Mouse (Mus musculus) fibroblast of lung, adult 2 months (primary cell): ENCODE measurements around the gene Cobl.

ENCODE experiments used
- DNase-seq: peaks from one replicate; pipeline ENCODE4 v3.0.0-alpha.2; 2011; ENCODE audit warnings: low read depth

Cobl gene

DNA sequence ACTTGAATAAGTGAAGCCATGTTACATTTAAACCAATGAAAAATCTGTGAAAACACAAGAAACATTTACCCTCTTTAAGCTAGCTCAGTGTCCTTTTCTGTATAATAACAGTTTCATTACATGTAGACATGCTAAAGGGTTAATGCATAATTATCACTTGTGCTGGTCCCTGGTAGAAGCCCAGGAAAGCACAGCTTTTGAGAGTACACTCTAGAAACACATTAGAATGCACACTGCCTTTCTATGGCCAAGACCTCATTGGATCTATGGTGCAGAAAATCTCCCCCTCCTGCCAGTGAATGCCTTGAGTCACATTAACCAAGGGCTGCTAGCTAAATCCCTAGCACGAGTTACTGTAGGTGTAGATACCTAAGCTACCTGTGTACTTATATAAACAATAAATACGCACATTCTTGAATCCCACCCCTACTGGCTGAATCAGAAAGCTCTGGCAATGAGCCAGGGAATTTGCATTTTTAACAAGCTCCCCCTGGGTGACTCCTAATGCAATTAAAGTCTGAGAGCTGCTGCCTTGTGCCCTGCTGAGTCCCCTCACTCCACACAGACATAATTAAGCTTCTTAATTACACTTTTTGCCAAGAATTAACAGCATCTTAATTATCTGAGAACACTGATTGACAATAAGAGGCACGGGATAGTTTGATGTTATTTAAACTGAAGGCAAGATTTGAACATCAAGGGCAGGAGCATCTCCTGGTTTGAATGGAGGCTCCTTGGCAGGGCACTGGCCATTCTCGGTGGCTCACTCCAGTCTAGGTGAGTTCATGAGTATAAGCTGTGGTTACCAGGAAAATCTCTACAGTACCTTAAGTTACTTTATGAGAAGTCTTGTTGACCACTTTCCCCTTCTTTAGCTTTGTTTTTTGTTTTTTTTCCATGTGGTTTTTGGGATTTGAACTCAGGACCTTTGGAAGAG lies 244.9 kb downstream of the Cobl start:
- DNase-seq, result no peak

DNA sequence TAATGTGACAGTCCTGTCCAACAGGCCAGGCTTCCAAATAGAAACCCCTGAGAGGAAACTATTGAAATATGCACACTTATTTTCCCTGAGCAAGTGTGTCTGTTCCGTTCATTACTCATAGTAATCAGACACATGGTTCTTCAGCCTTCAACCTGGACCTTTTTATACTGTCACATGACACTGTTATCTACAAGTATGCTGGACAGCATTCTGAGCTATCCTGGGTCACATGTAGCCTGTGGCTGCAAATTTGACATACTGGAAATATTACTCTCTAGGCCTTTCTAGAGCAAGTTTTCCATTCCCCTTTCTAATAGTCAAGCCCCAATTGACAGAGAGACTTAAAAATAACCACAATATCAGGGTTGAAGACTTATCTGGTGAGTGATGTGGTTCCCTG lies 247.9 kb downstream of the Cobl start:
- no peak for DNase-seq

DNA sequence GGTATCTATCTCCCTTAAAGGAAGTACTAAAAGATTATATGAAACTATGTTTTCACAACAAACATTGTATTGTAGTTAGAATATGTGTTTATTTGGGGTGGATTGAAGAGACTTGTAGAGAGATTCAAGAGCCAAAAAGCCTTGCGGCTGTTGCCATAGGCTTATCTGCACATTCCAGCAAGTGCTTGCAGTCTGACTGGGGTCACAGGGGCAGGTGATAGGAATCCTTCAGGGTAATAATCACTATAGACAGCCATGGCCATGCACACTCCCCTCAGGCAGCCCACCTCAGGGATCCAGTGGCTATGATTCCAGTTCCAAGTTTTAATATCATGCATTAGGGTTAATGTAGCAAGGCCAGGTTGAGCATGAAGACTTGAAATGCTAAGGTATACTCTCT lies 249.2 kb downstream of the Cobl start:
- DNase-seq, result no peak

DNA sequence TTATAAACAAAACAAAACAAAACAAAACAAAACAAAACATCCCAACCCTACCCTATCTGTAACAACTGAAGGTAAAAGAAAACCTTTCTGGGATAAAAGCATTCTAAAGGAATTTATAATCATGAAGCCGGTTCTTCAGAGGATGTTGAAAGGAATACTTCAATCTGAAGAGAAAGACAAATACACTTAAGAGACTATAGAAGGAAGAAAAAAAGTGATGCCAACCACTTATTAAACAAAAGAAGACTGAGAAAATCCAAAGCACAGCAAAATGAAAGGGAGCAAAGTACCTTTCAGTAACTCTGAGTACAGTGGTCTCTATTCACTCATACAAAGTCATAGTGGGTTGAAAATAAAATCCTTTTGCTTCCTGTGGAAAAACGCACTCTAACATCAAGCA lies 256.2 kb downstream of the Cobl start:
- DNase-seq, result no peak

DNA sequence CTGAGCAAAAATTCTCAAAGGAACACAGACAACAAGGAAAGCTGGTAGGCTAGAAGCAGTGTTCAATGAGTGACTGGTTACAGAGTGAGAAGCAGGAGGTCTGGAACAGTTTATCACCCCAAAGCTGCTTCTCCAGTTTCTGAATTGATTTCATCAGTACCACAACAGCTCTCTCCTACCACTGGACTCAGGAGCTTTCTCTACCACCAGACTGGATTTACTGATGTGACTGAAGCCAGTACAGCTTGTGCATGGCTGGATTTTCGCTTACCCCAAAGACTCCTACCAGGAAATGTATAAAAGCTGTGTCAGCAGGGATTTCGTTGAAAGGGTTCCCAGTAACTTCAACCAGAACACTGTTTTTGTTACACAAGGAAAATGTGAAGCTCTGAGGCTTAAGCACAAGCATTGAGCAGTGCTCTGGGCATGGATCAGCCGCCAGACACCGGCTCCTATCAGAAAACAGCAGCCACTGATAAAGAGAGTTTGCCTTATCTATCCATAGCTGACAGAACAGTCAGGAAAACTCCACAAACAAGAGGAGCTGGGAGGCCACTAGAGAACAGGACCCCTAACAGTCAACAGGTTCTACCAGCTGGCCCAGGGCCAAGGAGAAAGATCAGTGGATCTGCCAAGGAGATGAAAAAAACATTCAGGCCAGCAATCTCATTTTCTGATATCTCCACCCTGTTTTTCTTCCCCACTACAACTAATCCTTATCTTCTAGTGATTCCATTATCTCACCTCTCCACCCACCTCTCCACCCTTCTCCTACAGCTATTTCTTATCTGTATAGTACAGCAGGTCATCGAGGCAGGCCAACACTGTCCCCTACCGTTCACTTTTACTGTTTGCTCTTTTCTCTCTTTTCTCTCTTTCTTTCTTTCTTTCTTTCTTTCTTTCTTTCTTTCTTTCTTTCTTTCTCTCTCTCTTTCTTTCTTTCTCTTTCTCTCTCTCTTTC lies 259.3 kb downstream of the Cobl start:
- peak; percentile 16 for DNase-seq

DNA sequence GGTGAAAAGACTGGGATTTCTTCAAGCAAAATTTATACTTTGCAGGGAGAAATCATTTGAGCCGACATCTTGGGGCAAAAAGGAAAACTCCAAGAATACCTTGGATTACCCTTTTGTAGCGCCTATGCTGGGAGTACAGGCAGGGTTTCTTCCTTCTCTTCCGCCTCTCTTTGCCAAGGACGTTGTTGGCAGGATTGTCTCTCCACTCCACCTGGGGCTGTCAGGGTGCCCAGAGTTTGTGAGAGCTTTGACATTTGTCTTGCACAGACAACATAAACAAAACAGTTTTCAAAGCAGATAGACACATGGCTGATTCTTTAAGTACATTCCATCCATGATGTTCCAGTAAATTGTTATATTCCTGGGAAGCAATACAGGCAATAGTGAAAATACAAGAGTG lies 265.3 kb downstream of the Cobl start:
- no peak for DNase-seq

DNA sequence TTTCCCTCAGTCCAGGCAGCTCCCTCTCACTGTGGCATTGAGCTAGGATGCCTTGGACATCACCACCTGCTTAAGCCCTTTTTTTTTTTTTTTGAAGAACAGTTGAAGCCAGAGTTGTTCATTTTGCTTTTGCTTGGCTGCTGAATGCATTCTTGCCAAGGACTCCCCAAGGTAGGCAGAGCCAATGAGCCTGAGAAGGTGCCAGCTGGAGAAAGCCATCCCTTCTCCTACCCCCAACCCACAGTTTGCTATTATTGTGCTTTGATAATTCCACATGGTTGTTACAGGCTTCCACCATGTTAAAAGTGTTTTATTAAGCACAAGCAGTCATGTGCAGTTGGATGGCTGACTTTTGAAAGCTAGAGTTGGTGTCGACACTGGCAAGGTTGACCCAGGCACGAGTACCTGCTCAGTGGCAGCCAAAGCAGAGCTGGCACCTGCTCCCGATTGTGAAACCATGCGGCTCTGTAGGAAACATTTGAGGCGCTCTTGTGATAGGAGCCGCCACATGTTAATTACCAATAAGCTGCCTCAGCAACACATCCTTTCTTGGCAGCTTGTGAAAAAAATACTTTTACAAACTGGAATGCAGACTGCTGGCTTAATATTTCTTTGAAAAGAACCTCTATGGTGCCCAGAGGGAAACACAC lies 265.9 kb downstream of the Cobl start:
- DNase-seq, result peak; percentile 66

DNA sequence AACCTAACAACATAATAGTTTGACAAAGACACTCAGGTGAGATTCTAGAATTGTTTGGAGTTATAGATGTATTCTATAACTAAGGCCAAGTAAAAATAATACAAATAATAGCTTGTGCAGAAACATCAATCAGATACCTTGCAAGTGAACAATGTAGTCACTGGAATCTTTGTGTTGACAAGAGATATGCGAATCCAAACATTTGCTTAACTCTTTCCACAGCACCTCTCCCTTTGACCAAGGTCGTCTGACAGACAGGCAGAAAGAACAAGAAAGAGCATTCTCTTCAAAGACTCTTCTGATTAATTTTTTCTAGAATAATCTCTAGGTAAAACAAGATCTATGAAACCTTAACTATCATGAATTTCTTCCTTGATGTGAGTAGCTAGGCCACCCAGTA lies 266.7 kb downstream of the Cobl start:
- no peak for DNase-seq

DNA sequence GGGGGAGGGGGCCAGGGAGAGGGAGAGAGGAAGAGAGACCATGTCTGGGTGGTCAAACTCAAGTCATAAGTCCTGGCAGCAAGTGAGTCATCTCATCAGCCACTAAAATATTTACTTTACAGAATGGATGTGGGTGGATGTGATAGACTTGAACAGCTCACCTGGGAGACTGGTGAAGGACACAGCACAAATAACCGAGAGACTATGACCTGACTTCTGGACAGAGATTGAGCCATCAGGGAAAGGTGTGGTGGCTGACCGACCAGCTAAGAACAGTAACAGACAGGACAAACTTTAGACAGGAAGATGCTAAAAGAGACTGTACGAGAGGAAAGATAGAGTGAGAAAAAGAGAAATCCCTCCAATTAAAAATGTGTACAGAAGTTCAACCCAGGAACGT lies 267.2 kb downstream of the Cobl start:
- DNase-seq, result no peak

DNA sequence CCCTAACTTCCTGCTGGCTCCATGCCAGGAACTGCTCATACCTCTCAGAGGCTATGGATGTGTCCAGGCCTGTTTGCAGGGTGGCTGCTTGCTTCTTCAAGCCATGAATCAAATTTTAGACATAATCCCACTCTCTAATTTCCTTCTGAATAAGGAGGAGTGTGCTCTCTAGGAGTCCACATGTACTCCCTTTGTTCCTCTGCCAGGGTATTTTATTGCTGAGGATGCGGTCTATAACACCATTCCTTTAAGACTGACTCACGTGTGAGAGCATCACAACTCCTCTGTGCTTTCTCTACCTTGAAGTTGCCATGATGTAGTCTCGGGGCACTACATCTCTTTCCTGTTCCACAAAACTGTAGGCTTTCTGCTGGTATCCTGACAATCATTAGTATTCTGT lies 269.4 kb downstream of the Cobl start:
- no peak for DNase-seq

DNA sequence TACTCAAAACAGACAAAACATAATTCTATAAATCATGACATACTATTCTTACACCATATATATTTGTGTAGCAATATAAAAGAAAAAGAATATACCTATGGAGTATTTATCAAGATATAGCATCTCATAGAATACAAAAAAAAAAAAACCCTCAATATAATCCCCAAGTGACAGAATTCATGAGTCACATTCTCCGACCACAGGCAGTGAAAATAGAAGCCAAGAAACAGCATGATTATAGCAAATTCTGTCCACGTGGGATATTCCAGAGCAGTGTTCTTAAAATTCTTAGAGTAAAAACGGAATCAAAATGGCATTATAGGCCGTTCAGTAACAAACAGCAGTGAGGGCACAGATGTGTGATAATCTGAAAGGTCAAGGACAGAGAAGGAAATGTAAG lies 271.4 kb downstream of the Cobl start:
- DNase-seq, result peak; percentile 32

DNA sequence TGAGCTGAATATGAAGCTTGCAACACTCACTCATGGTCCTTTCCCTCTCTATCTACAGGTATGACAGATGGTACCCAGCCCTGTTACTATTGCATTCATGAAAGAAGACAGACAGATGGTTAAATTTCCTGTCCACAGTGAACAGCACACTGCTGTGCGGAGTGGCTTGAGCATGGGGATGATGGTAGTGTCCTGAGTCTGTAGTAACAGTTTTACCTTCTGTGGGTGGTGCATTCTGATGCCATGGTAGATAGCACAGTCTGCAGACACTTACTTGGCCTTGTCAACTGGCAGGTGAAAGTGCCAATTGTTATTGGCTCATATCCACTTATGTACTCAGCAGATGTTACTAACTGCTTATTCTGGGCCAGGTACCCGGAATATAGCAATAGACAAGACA lies 273.4 kb downstream of the Cobl start:
- no peak for DNase-seq

DNA sequence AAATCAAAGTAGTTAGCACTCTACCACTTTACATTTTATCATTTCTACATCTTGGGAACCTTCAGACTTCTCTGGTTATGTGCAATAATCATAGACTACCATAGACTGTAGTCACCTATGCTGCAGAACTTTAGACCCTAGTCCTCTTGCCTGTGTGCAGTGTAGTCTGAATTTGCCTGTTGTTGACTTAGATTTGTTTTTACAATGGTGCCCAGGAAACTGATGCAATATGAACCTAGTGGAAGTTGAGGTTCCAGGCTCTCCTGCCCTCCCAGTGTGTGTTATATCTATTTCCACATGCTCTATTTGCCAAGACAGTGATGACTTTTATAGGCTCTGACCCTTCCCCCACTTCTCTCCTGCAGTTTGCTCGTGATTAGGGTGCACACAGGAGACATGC lies 274.3 kb downstream of the Cobl start:
- no peak for DNase-seq
